Mouse (Mus musculus) E14TG2a.4 (cell line): ENCODE results near the gene Gm156.

Experiments used
- CTCF ChIP-seq: conservative IDR thresholded peaks from 2 replicates; pipeline ENCODE4 v1.5.1; 2014; ENCODE audit warnings: low read length
- NANOG ChIP-seq: IDR thresholded peaks from 2 replicates; pipeline ENCODE4 v1.6.1; 2014; ENCODE audit warnings: borderline replicate concordance, low read length, mixed read lengths

GRCm38 (mm10) chr6:129727237-129727636, 56.8 kb downstream of the Gm156 start:
- TF ChIP-seq CTCF: no peak
- no peak for TF ChIP-seq NANOG
